Mouse (Mus musculus) heart, adult 2 months (tissue): ENCODE data around the gene Olfr113.

Experiments used
- CTCF ChIP-seq: fragments of 200-600 bp; IDR thresholded peaks from 2 replicates; pipeline ENCODE4 v1.8.1; 2022; ENCODE audit warnings: antibody characterized with exemption, mild to moderate bottlenecking, moderate library complexity
- POLR2A ChIP-seq: fragments of 200-500 bp; IDR thresholded peaks from 2 replicates; pipeline ENCODE4 v1.6.1; 2011; ENCODE audit warnings: mild to moderate bottlenecking, low read depth, low read length, control low read depth; ENCODE audit not compliant: insufficient read depth

DNA sequence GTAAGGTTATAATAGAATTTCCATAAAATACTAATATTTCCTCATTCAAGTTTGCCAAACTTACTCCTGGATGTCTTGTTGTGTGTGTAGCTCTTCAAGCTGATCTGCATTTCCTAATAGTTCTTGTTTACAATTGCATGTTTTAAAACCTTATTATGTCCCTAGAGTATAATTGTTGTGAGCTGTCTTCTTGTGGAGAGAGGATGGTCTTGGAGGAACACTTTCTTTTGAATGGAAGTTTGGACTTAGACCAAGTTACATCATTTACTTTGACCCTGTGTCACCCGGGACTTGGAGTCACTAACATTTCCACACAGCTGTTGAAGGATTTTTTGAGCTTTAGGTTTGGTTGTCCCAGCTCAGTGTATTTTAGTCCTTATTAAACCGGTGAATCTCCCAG, 49.5 kb upstream of the Olfr113 start, which contains the start of the genes Olfr115 and Olfr116:
- TF ChIP-seq CTCF = no peak
- TF ChIP-seq POLR2A = no peak
